Mouse (Mus musculus): ENCODE data around the gene Apobec3. TPM values are rescaled to one million over a fixed set of nuclear protein-coding genes. Genes with fewer than 3 reads are reported as not detected.

Gene Apobec3
- polyA plus RNA-seq, 1 experiment = 179 TPM

GRCm38 (mm10) chr15:79875261-79875995 is 16.0 kb upstream of the Apobec3 start:
- Histone ChIP-seq H3K4me3 (ENCODE audit: insufficient read depth, low read length) (no peak overlapping the region), H3K27ac (ENCODE audit: insufficient read depth, low read depth, low read length) (no peak overlapping the region), H3K4me1 (ENCODE audit: control insufficient read depth, insufficient read depth, low read length) (peaks cover 13% of the 10 kb centered on the region)
- TF ChIP-seq POLR2A (IDR thresholded peaks at IDR 0.05; ENCODE audit: borderline replicate concordance, low read depth, low read length) = no peak

GRCm38 (mm10) chr15:79878725-79879136 is 12.7 kb upstream of the Apobec3 start:
- H3K4me1 ChIP-seq (ENCODE audit: control insufficient read depth, insufficient read depth, low read length) = peaks cover 11% of the 10 kb centered on the region
- H3K4me3 ChIP-seq (ENCODE audit: insufficient read depth, low read length) = no peak overlapping the region
- H3K27ac ChIP-seq (ENCODE audit: insufficient read depth, low read depth, low read length) = no peak overlapping the region
- TF ChIP-seq CTCF (IDR thresholded peaks at IDR 0.05; ENCODE audit: low read depth, low read length) = no peak
- no peak for TF ChIP-seq POLR2A (IDR thresholded peaks at IDR 0.05; ENCODE audit: borderline replicate concordance, low read depth, low read length)

GRCm38 (mm10) chr15:79879319-79879718 is 12.1 kb upstream of the Apobec3 start:
- no peak for TF ChIP-seq CTCF (IDR thresholded peaks at IDR 0.05; ENCODE audit: low read depth, low read length)
- no peak for TF ChIP-seq POLR2A (IDR thresholded peaks at IDR 0.05; ENCODE audit: borderline replicate concordance, low read depth, low read length)
- Histone ChIP-seq H3K4me3 (ENCODE audit: insufficient read depth, low read length) (no peak overlapping the region), H3K27ac (ENCODE audit: insufficient read depth, low read depth, low read length) (no peak overlapping the region), H3K4me1 (ENCODE audit: control insufficient read depth, insufficient read depth, low read length) (peaks cover 7% of the 10 kb centered on the region)

DNA sequence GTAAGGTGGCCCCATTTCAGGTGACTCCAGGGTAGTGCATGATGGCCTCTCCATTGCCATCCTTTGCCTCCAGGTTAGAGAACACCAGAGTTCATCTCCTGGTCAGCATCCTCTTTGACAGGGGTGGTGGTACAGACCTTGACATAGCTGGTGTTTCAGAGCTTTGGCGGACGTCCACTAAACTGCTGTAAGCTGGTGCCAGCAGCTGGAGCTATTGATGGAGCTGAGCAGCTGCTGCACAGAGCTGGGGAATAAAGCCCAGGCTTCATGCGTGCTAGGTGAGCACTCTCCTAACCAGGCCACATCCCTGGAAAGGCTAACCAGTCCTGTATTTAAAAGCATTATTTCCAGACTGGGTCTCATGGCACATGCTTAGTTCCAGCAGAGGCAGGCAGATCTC is 11.0 kb upstream of the Apobec3 start:
- TF ChIP-seq POLR2A (IDR thresholded peaks at IDR 0.05; ENCODE audit: borderline replicate concordance, low read depth, low read length) (no peak), CTCF (IDR thresholded peaks at IDR 0.05; ENCODE audit: low read depth, low read length) (no peak)
- H3K27ac ChIP-seq (ENCODE audit: insufficient read depth, low read depth, low read length) = no peak overlapping the region
- peaks cover 8% of the 10 kb centered on the region; the same call in 1 of the 2 replicates for H3K4me1 ChIP-seq (ENCODE audit: control insufficient read depth, insufficient read depth, low read length)
- H3K4me3 ChIP-seq (ENCODE audit: insufficient read depth, low read length) = no peak overlapping the region

DNA sequence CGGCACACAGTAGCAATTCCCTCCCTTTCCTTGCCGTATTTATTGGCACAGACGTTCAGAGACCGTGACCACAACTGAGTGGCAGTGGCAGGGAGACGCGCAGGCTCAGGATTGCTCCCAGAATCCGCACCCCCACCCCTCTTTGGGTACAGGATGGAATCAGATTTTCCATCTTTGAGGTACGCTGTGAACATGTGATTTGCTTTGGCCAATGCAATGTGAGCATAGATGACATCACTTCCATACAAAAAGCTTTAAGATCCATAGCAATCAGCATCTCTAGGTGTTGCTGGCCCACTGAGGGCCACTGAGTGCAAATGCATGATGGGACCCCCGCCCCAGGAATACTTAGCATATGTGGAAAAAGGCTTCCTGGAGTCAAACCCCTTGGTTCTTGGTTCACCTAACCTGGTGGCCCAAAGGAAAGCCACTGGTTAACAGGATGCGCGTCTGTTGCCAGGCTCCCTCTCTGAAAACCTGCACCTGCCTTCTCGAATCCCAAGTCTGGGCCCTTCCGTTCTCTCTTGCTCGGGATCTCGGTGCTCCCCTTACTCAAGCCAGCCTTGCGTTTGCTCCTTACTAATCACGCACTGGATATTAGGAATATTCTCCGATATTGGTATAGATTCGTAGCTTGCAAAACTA is 8.7 kb upstream of the Apobec3 start:
- peaks cover 8% of the 10 kb centered on the region; the same call in 1 of the 2 replicates for H3K4me1 ChIP-seq (ENCODE audit: control insufficient read depth, insufficient read depth, low read length)
- H3K4me3 ChIP-seq (ENCODE audit: insufficient read depth, low read length) = peak overlapping the region; percentile 19; the same call in 1 of the 2 replicates
- no peak overlapping the region for H3K27ac ChIP-seq (ENCODE audit: insufficient read depth, low read depth, low read length)
- TF ChIP-seq POLR2A (IDR thresholded peaks at IDR 0.05; ENCODE audit: borderline replicate concordance, low read depth, low read length) (no peak), CTCF (IDR thresholded peaks at IDR 0.05; ENCODE audit: low read depth, low read length) (no peak)

DNA sequence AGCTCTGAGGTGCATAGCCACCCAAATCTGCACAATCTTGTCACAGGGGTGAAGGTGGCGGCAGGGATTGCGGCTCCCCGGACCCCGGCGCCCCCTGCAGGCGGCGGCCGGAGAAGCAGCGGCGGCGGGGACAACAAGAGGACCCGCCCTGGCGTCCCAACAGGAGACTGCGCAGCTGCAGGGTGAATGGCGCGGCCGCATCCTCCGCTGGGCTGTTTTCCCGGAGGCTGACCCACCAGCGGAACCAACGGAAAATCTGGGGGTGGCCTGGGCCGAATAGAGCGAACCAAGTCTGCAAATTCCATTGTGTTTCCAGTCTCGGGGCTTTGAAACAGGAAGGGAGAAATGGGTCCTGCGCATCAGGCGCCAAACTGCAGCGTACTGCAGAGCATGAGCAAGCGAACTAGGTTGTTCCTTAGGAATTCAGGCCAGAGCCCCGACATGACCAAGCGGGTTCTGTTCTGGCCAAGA is 8.1 kb upstream of the Apobec3 start:
- Histone ChIP-seq H3K27ac (ENCODE audit: insufficient read depth, low read depth, low read length) (peak overlapping the region; percentile 76), H3K4me3 (ENCODE audit: insufficient read depth, low read length) (peak overlapping the region; percentile 80), H3K4me1 (ENCODE audit: control insufficient read depth, insufficient read depth, low read length) (peaks cover 8% of the 10 kb centered on the region; the same call in 1 of the 2 replicates)
- TF ChIP-seq CTCF (IDR thresholded peaks at IDR 0.05; ENCODE audit: low read depth, low read length) (peak; percentile 46; the same call in 1 of the 2 replicates), POLR2A (IDR thresholded peaks at IDR 0.05; ENCODE audit: borderline replicate concordance, low read depth, low read length) (no peak)

- peaks cover 2% of the 10 kb centered on the region; the same call in 1 of the 2 replicates for H3K4me1 ChIP-seq (ENCODE audit: control insufficient read depth, insufficient read depth, low read length)
Observed at GRCm38 (mm10) chr15:79884820-79885219, 6.6 kb upstream of the Apobec3 start.

DNA sequence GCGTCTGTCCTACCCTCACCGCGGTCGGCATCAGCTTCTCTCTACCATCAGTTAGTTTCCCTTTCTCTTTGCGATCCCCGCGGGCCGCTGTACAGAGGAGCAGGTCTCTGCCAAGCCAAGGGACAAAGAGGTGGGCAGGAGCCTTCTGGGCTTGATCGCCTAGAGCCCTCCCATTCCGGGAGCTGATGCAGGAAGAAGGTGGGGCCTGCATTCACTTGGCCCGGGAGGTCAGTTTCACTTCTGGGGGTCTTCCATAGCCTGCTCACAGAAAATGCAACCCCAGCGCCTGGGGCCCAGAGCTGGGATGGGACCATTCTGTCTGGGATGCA is 718 bp downstream of the Apobec3 start:
- peak overlapping the region; percentile 83 for H3K27ac ChIP-seq (ENCODE audit: insufficient read depth, low read depth, low read length)
- H3K4me3 ChIP-seq (ENCODE audit: insufficient read depth, low read length) = peak overlapping the region; percentile 79
- no peak for TF ChIP-seq CTCF (IDR thresholded peaks at IDR 0.05; ENCODE audit: low read depth, low read length)
- no peak; the same call in 1 of the 2 replicates for TF ChIP-seq POLR2A (IDR thresholded peaks at IDR 0.05; ENCODE audit: borderline replicate concordance, low read depth, low read length)
- H3K4me1 ChIP-seq (ENCODE audit: control insufficient read depth, insufficient read depth, low read length) = peaks cover 33% of the 10 kb centered on the region

More at GRCm38 (mm10) chr15:79884820-79885219, 6.6 kb upstream of the Apobec3 start:
- Histone ChIP-seq H3K4me3 (ENCODE audit: insufficient read depth, low read length) (no peak overlapping the region), H3K27ac (ENCODE audit: insufficient read depth, low read depth, low read length) (no peak overlapping the region)
- TF ChIP-seq POLR2A (IDR thresholded peaks at IDR 0.05; ENCODE audit: borderline replicate concordance, low read depth, low read length) = no peak
- TF ChIP-seq CTCF (IDR thresholded peaks at IDR 0.05; ENCODE audit: low read depth, low read length) = no peak

GRCm38 (mm10) chr15:79892995-79893823 is 1.8 kb downstream of the Apobec3 start:
- TF ChIP-seq POLR2A (IDR thresholded peaks at IDR 0.05; ENCODE audit: borderline replicate concordance, low read depth, low read length) = no peak
- no peak for TF ChIP-seq CTCF (IDR thresholded peaks at IDR 0.05; ENCODE audit: low read depth, low read length)
- Histone ChIP-seq H3K4me1 (ENCODE audit: control insufficient read depth, insufficient read depth, low read length) (peaks cover 36% of the 10 kb centered on the region), H3K4me3 (ENCODE audit: insufficient read depth, low read length) (peak overlapping the region; percentile 79), H3K27ac (ENCODE audit: insufficient read depth, low read depth, low read length) (peak overlapping the region; percentile 83)

All from bone marrow macrophage, adult 2 months (primary cell).